Mouse (Mus musculus) Patski (cell line): ENCODE results near the gene Ube2f. TPM values are rescaled to one million over a fixed set of nuclear protein-coding genes. Genes with fewer than 3 reads are reported as not detected.

Experiments used
- ATAC-seq: fragments of 100-300 bp; one replicate; pipeline ENCODE4 v1.8.0; 2021
- CTCF ChIA-PET: fragments of 350-600 bp; sonication (Branson Sonifier 250); formaldehyde crosslinking; loops from one replicate; lab custom pipeline; 2022; ENCODE audit warnings: inconsistent platforms; lab: Charles Lee
- POLR2A ChIA-PET: fragments of 350-600 bp; sonication (Branson Sonifier 250); formaldehyde crosslinking; loops from one replicate; lab custom pipeline; 2022; ENCODE audit warnings: antibody characterized with exemption, inconsistent platforms; lab: Charles Lee
- DNase-seq: peaks from one replicate; pipeline ENCODE4 v3.0.0-alpha.2; 2011; ENCODE audit warnings: low read depth, low spot score
- H3K27me3 ChIP-seq: fragments of 371-371 bp; one replicate; pipeline ENCODE4 v1.5.1; 2021
- CTCF ChIP-seq: fragments of 100-300 bp; IDR thresholded peaks from one replicate; pipeline ENCODE4 v1.5.1; 2021
- in situ Hi-C: fragments of 300-500 bp; cut with MboI; formaldehyde crosslinking; loops from 3 replicates; pipeline ENCODE4 v1.11.1; 2018; ENCODE audit warnings: low pct_unique_long_range_greater_than_20kb, mixed read lengths
- polyA plus RNA-seq: library from polyadenylated mRNA; unstranded; gene quantifications from one replicate; pipeline ENCODE4 v1.2.3, GENCODE M21; 2021

The Ube2f gene
- polyA plus RNA-seq, 1 experiment from 2014 or later: 94.5 TPM

DNA sequence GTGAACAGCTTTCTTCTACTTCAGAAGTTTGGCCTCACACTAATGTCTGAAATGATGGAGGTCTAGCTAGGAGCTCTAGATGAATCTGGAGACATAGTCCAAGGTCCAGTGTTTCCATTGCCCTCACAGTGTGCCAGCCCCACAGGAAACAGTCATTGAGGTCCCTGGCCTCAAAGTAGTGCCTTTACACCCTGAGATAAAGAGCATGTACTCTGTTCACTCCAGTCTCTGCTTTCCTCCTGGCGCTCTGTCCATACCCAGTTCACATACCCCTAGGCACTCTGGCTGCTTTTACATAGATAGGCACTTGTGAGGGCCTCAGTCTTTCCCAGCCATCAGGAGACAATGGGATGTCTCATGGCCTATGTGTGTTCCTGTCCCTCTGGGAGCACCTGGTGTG is 39.3 kb downstream of the Ube2f start:
- in situ Hi-C loops: no loop called here
- no peak for DNase-seq
- no peak for TF ChIP-seq CTCF
- POLR2A ChIA-PET: interaction anchor here (0.8 to 2.4 kb wide), 5 partner anchors 9 to 38 kb away, joined by 3 to 9 read pairs (median 4); partner anchors contain the start of gene Scly
- H3K27me3 ChIP-seq: no peaks in the 10 kb centered on the region
- CTCF ChIA-PET: no interaction called here
- ATAC-seq: no peak

- ChIA-PET CTCF (interaction anchor here (0.9 kb wide), 1 partner anchor 9 kb away, joined by 3 read pairs; no protein-coding TSS in a partner anchor), POLR2A (interaction anchor here (1.0 kb wide), 1 partner anchor 37 kb away, joined by 6 read pairs; no protein-coding TSS in a partner anchor)
- in situ Hi-C loops: loop anchor here (5.0 kb wide), 1 partner anchor 40 kb away; the partner anchor contains the start of gene Ube2f
- TF ChIP-seq CTCF: no peak
- no peak for DNase-seq
- no peaks in the 10 kb centered on the region for H3K27me3 ChIP-seq
- no peak for ATAC-seq
Measured at GRCm38 (mm10) chr1:91292101-91292825, 42.2 kb downstream of the Ube2f start.

- no peaks in the 10 kb centered on the region for H3K27me3 ChIP-seq
- DNase-seq (no peak), ATAC-seq (no peak)
- CTCF ChIA-PET: interaction anchor here (0.8 to 1.2 kb wide), 2 partner anchors 9 to 27 kb away, joined by 3 read pairs; no protein-coding TSS in a partner anchor
- POLR2A ChIA-PET: interaction anchor here (0.5 kb wide), 1 partner anchor 17 kb away, joined by 3 read pairs; no protein-coding TSS in a partner anchor
- in situ Hi-C loops: no loop called here
- TF ChIP-seq CTCF: no peak
Measured at GRCm38 (mm10) chr1:91295544-91295943, 45.4 kb downstream of the Ube2f start.

DNA sequence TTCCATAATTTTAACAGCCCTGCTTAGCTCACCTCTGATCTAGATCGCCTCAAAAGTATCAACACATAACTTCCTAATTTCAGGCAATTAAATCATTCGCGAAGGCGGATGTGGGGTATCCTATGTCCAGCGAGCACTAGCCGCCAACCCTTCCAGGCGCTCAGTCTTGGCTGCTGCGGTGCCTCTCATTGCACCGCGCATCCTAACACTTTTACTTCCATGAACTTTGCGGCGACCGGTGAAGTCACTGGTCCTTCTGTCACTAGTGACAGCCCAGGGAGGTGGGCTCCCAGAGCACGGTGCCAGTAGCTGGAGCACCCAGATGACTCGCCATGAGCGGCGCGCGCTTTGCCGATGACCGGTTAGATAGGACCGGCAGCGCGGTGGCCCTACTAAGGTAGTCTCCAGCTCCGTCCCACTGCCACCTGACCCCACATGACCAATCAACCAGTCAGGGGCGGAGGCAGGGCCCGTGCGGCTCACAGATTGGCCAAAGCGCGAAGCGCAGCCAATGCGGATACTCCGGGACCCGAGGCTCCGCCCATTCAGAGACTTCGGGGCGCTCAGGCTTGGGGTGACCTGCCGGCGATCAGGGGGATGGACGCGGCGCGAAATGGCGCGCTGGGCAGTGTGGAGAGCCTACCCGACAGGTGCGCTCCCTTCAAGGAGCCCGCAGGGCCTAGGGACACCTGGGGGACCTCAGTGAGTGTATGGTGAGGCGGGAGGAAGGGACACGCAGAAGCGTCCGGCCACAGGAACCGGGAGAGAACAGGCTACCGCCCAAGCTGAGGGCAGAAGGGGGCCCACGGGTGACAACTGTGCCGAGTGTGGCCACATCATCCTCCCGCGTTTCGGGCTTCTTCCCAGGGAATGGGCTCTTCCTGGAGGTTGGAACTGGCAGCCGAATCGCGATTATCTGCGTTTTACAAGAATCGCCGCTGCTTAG is 48.0 kb downstream of the Ube2f start, which contains the start of gene Scly:
Scly (plus strand) TSS at position 540 of the 946 bp plus-strand sequence.
- POLR2A ChIA-PET: interaction anchor here (0.9 to 1.8 kb wide), 4 partner anchors 10 to 49 kb away, joined by 3 to 9 read pairs (median 4); no protein-coding TSS in a partner anchor

GRCm38 (mm10) chr1:91299026-91299706 is 49.1 kb downstream of the Ube2f start:
- CTCF ChIA-PET: interaction anchor here (1.1 kb wide), 1 partner anchor 50 kb away, joined by 4 read pairs; no protein-coding TSS in a partner anchor
- ATAC-seq (no peak), DNase-seq (no peak)
- no peak for TF ChIP-seq CTCF
- H3K27me3 ChIP-seq: no peaks in the 10 kb centered on the region
- POLR2A ChIA-PET: interaction anchor here (0.7 to 2.8 kb wide), 7 partner anchors 10 to 105 kb away, joined by 3 to 14 read pairs (median 3); partner anchors contain the start of gene Ube2f
- in situ Hi-C loops: no loop called here

More for the DNA sequence above, 48.0 kb downstream of the Ube2f start, which contains the start of gene Scly:
- H3K27me3 ChIP-seq: no peaks in the 10 kb centered on the region
- peak; percentile 84 for ATAC-seq
- in situ Hi-C loops: no loop called here
- TF ChIP-seq CTCF: no peak
- DNase-seq: peak; percentile 44
- CTCF ChIA-PET: interaction anchor here (0.8 kb wide), 1 partner anchor 35 kb away, joined by 4 read pairs; no protein-coding TSS in a partner anchor

GRCm38 (mm10) chr1:91299707-91300426 is 49.8 kb downstream of the Ube2f start:
- H3K27me3 ChIP-seq: no peaks in the 10 kb centered on the region
- CTCF ChIA-PET: interaction anchor here (1.1 kb wide), 1 partner anchor 51 kb away, joined by 4 read pairs; no protein-coding TSS in a partner anchor
- TF ChIP-seq CTCF: no peak
- DNase-seq (peak; percentile 37), ATAC-seq (no peak)
- in situ Hi-C loops: no loop called here
- POLR2A ChIA-PET: interaction anchor here (0.7 to 2.8 kb wide), 5 partner anchors 11 to 52 kb away, joined by 3 to 14 read pairs (median 3); partner anchors contain the start of gene Ube2f

GRCm38 (mm10) chr1:91301206-91301920 is 51.3 kb downstream of the Ube2f start:
- peak; percentile 5 for ATAC-seq
- in situ Hi-C loops: no loop called here
- no peak for TF ChIP-seq CTCF
- CTCF ChIA-PET: interaction anchor here (1.0 to 1.2 kb wide), 3 partner anchors 8 to 38 kb away, joined by 3 to 4 read pairs (median 3); no protein-coding TSS in a partner anchor
- H3K27me3 ChIP-seq: no peaks in the 10 kb centered on the region
- DNase-seq: peak; percentile 83
- POLR2A ChIA-PET: interaction anchor here (0.8 to 2.8 kb wide), 5 partner anchors 11 to 51 kb away, joined by 3 to 14 read pairs (median 4); partner anchors contain the start of gene Ube2f

- no peaks in the 10 kb centered on the region for H3K27me3 ChIP-seq
- TF ChIP-seq CTCF: no peak
- no peak for DNase-seq
- CTCF ChIA-PET: interaction anchor here (1.0 to 1.2 kb wide), 2 partner anchors 18 to 39 kb away, joined by 3 to 4 read pairs; no protein-coding TSS in a partner anchor
- in situ Hi-C loops: no loop called here
- POLR2A ChIA-PET: interaction anchor here (0.8 to 2.8 kb wide), 4 partner anchors 11 to 51 kb away, joined by 3 to 14 read pairs (median 6); partner anchors contain the start of gene Ube2f
- ATAC-seq: no peak
Measured at GRCm38 (mm10) chr1:91302021-91302420, 51.9 kb downstream of the Ube2f start.
